Mouse (Mus musculus) lung, postnatal 0 days (tissue): ENCODE measurements around the gene Smyd5.

ENCODE experiments used
- CTCF ChIP-seq: IDR thresholded peaks from 2 replicates; pipeline ENCODE4 v1.5.1; 2016; ENCODE audit warnings: antibody characterized with exemption, mild to moderate bottlenecking
- EP300 ChIP-seq: IDR thresholded peaks from 2 replicates; pipeline ENCODE4 v1.6.1; 2016; ENCODE audit warnings: antibody characterized with exemption, mild to moderate bottlenecking, control low read depth

DNA sequence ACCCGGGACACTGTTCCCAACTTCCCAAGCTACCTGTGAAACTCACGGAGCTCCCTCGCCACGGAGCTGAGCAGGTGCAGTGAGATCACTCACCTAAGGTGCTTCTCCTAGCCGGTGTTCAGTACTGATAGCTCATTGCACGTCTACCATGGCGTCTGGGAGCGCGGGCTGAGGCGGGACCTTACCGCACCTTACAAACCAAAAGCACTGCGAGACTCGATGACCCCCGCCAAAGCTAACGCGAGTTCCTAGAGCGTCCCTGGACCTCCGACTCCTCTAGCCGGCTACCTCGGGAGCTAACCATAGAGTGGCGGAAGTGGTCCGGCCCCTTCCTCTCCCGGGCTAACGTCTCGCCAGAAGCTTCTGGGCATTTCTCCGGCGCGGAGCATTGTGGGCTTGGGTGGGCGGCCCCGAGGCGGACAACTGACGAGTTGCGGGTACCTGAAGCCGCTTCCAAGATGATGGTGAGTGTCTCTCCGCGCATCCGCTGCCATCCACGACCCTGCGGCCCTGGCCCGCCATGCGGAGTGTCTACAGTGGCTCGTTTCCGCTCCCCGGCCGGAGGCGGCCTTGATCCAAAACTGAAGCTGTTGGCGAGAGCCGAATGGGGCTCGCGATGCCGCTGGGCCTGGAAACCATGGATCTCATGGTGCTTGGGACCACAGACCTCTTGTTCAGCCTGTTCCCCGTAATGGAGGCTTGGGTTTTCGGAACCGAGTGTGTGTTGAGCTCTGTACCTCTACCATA, 20.0 kb downstream of the Smyd5 start, which contains the start of gene Pradc1:
- TF ChIP-seq CTCF, result no peak
- peak; percentile 63; the same call in 1 of the 2 replicates for TF ChIP-seq EP300
